Mouse (Mus musculus): ENCODE data around the gene Tubb3. TPM values are rescaled to one million over a fixed set of nuclear protein-coding genes. Genes with fewer than 3 reads are reported as not detected.

Gene Tubb3
- total and polyA plus RNA-seq, 3 experiments = 1.8 to 3.1 (median 2.2) TPM

DNA sequence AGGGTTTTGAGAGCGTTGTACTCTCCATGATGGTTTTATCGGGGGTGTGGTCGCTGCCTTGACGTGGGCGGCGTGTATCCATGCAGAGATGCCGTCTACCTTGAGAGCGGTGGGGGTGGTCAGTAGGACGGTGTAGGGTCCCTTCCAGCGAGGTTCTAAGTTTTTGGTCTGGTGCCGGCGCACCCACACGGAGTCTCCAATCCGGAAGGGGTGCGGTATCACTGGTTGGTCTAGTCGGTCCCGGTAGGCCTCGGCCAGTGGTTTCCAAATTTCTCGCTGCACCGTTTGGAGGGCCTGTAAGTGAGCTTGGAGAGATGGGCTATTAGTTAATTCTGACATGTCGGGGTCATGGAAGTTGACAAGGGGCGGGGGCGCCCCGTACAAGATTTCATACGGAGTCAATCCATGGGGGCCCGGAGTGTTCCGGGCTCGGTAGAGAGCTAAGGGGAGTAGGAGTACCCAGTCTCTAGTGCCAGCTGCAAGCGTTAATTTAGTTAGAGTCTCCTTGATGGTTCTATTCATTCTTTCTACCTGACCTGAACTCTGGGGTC lies 17.2 kb downstream of the Tubb3 start:
- TF ChIP-seq HCFC1 (IDR thresholded peaks at IDR 0.05; ENCODE audit: low read depth, low read length) = peak; percentile 11; the same call in 1 of the 2 replicates
- peak; percentile 75 for TF ChIP-seq MXI1 (IDR thresholded peaks at IDR 0.05; ENCODE audit: low read depth, low read length)
- 0 out of 2 replicates have a peak, but pooled peaks have one; percentile 18 for TF ChIP-seq NRF1 (IDR thresholded peaks at IDR 0.05; ENCODE audit: low read depth, low read length)
- no peak for TF ChIP-seq ZC3H11A (IDR thresholded peaks at IDR 0.05; ENCODE audit: low read depth, low read length)
- TF ChIP-seq MYC (IDR thresholded peaks at IDR 0.05; ENCODE audit: low read depth, low read length) = no peak
- TF ChIP-seq MAFK (IDR thresholded peaks at IDR 0.05; ENCODE audit: insufficient replicate concordance, low read length) = 0 out of 2 replicates have a peak, but pooled peaks have one; percentile 27
- no peak for TF ChIP-seq PAX5 (IDR thresholded peaks at IDR 0.05; ENCODE audit: low read length)
- TF ChIP-seq JUN (IDR thresholded peaks at IDR 0.05; ENCODE audit: insufficient read depth, low read depth, low read length) = no peak
- TF ChIP-seq ETS1 (conservative IDR thresholded peaks at IDR 0.05; ENCODE audit: low read depth, low read length) = peak; percentile 28; the same call in 1 of the 2 replicates
- no peak for TF ChIP-seq E2F4 (IDR thresholded peaks at IDR 0.05; ENCODE audit: insufficient replicate concordance, low read depth, low read length)
- no peak for TF ChIP-seq SMC3 (IDR thresholded peaks at IDR 0.05; ENCODE audit: low read depth, low read length)
- TF ChIP-seq JUND (conservative IDR thresholded peaks at IDR 0.05; ENCODE audit: low read depth, low read length) = no peak
- no peak for TF ChIP-seq KAT2A (IDR thresholded peaks at IDR 0.05; ENCODE audit: insufficient replicate concordance, low read length)
- TF ChIP-seq CHD1 (IDR thresholded peaks at IDR 0.05; ENCODE audit: low read depth, low read length) = no peak
- no peak for TF ChIP-seq BHLHE40 (IDR thresholded peaks at IDR 0.05; ENCODE audit: low read depth, low read length)
- TF ChIP-seq GABPA (IDR thresholded peaks at IDR 0.05; ENCODE audit: insufficient replicate concordance, low read depth, low read length) = no peak
- peak; percentile 53; the same call in 1 of the 2 replicates for TF ChIP-seq IRF4 (IDR thresholded peaks at IDR 0.05; ENCODE audit: low read depth, low read length)
- no peak for TF ChIP-seq ZNF384 (IDR thresholded peaks at IDR 0.05; ENCODE audit: low read depth, low read length)
- no peak for TF ChIP-seq USF2 (conservative IDR thresholded peaks at IDR 0.05; ENCODE audit: low read depth, low read length)
- TF ChIP-seq POLR2AphosphoS2 (IDR thresholded peaks at IDR 0.05; ENCODE audit: low read depth, low read length) = peak; percentile 14
- TF ChIP-seq MAX (IDR thresholded peaks at IDR 0.05; ENCODE audit: low read length) = no peak
- TF ChIP-seq TCF12 (IDR thresholded peaks at IDR 0.05; ENCODE audit: low read depth, low read length) = peak; percentile 38
- TF ChIP-seq NELFE (IDR thresholded peaks at IDR 0.05; ENCODE audit: low read depth, low read length) = peak; percentile 39; the same call in 1 of the 2 replicates
- TF ChIP-seq CTCF (conservative IDR thresholded peaks at IDR 0.05 in 1 of 2, IDR thresholded peaks at IDR 0.05 in 1 of 2; ENCODE audit: low read depth in 2 of 2, low read length in 2 of 2) = no peak
- peak; percentile 1; the same call in 1 of the 2 replicates for TF ChIP-seq SIN3A (IDR thresholded peaks at IDR 0.05; ENCODE audit: low read length)
- no peak for TF ChIP-seq EP300 (IDR thresholded peaks at IDR 0.05; ENCODE audit: low read length)
- TF ChIP-seq POLR2A (IDR thresholded peaks at IDR 0.05; ENCODE audit: low read depth, low read length) = peak; percentile 55
- TF ChIP-seq MEF2A (IDR thresholded peaks at IDR 0.05; ENCODE audit: borderline replicate concordance, low read depth, low read length) = no peak
- peak; percentile 27; the same call in 1 of the 2 replicates for TF ChIP-seq ELF1 (IDR thresholded peaks at IDR 0.05; ENCODE audit: low read depth, low read length)
- TF ChIP-seq UBTF (IDR thresholded peaks at IDR 0.05; ENCODE audit: low read depth, low read length) = peak; percentile 58; the same call in 1 of the 2 replicates
- no peak for TF ChIP-seq ZKSCAN1 (IDR thresholded peaks at IDR 0.05; ENCODE audit: borderline replicate concordance, low read depth, low read length)
- no peak for TF ChIP-seq MAZ (IDR thresholded peaks at IDR 0.05; ENCODE audit: low read depth, low read length)
- no peak for TF ChIP-seq TBP (conservative IDR thresholded peaks at IDR 0.05; ENCODE audit: low read depth, low read length)
- TF ChIP-seq ZMIZ1 (IDR thresholded peaks at IDR 0.05; ENCODE audit: low read depth, low read length) = 0 out of 2 replicates have a peak, but pooled peaks have one; percentile 13
- TF ChIP-seq RAD21 (IDR thresholded peaks at IDR 0.05; ENCODE audit: low read depth, low read length) = no peak
- peak; percentile 55; the same call in 1 of the 2 replicates for TF ChIP-seq CHD2 (IDR thresholded peaks at IDR 0.05; ENCODE audit: low read length)
- no peak for TF ChIP-seq USF1 (IDR thresholded peaks at IDR 0.05; ENCODE audit: low read depth, low read length)
- in situ Hi-C loops (cut with MboI; ENCODE audit: low pct_ligation_motif_present, low pct_unique_long_range_greater_than_20kb, low sequenced_read_pairs) = no loop called here
- H3K4me1 ChIP-seq (ENCODE audit: control insufficient read depth in 1 of 2, insufficient read depth in 2 of 2) = no peaks in the 10 kb centered on the region
- peaks cover 58% of the 10 kb centered on the region for H3K9me3 ChIP-seq (replicated peaks; ENCODE audit: low read length)
- peak overlapping the region; percentile 94 for H3K27ac ChIP-seq (ENCODE audit: insufficient read depth, low read depth)
- DNase-seq (ENCODE audit: extremely low read depth) = peak; percentile 62
- H3K4me2 ChIP-seq (ENCODE audit: insufficient read depth, low read depth, poor library complexity, severe bottlenecking) = no peak overlapping the region
- H3K9ac ChIP-seq (ENCODE audit: insufficient read depth, low read depth) = peak overlapping the region; percentile 87; the same call in 1 of the 2 replicates
- H3K36me3 ChIP-seq (replicated peaks in 1 of 2; ENCODE audit: control insufficient read depth in 1 of 2, insufficient read depth in 1 of 2, low read length in 1 of 2) = peaks cover 40 to 46% of the 10 kb centered on the region in 2 experiments
- peaks cover 24% of the 10 kb centered on the region for H3K79me2 ChIP-seq (replicated peaks; ENCODE audit: control insufficient read depth, extremely low read depth, insufficient read depth, poor library complexity, severe bottlenecking)
- dilution Hi-C loops (cut with MboI; ENCODE audit: extremely low pct_ligation_motif_present, extremely low pct_unique_long_range_greater_than_20kb, low sequenced_read_pairs) = no loop called here
- H3K4me3 ChIP-seq (replicated peaks in 1 of 3; ENCODE audit: low read depth in 2 of 3, low read length in 2 of 3, poor library complexity in 1 of 3) = peak overlapping the region; percentile 53 to 66 (median 58)
- H3K27me3 ChIP-seq (replicated peaks) = no peaks in the 10 kb centered on the region
